Mouse (Mus musculus) liver, adult (tissue): ENCODE measurements at regions not wholly inside any gene's neighbourhood (a gene's known extent, or its start where the extent isn't known, plus 50 kb on each side); places are given as distances from the start of the nearest gene placed in this dataset.

Experiments used
- GATA4 ChIP-seq: IDR thresholded peaks from 2 replicates; pipeline ENCODE4 v1.6.1; 2014; ENCODE audit warnings: mild to moderate bottlenecking, low read length; ENCODE audit not compliant: insufficient replicate concordance

- no peak for TF ChIP-seq GATA4
These were observed 56.1 kb upstream of the Ces5a start for GRCm38 (mm10) chr8:93591608-93592301.

DNA sequence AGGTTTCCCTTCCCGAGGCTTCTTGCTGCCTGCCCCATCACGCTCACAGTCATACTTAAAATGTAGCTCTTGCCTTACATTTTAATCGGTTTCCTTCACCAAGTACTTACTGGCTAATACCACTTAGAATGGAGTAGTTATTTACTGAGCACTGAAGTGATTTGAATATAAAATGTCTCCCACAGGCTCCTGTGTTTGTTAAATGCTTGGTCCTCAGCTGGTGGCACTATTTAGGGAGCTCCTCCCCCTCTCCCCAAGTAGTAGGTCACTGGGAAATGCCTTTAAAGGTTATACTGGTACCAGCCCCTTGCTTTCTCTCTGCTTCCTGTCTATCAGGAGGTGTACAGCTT lies 56.6 kb upstream of the Ces5a start:
- TF ChIP-seq GATA4, result no peak

- TF ChIP-seq GATA4, result no peak
These were observed 63.0 kb upstream of the Ces5a start for GRCm38 (mm10) chr8:93598613-93599121.

DNA sequence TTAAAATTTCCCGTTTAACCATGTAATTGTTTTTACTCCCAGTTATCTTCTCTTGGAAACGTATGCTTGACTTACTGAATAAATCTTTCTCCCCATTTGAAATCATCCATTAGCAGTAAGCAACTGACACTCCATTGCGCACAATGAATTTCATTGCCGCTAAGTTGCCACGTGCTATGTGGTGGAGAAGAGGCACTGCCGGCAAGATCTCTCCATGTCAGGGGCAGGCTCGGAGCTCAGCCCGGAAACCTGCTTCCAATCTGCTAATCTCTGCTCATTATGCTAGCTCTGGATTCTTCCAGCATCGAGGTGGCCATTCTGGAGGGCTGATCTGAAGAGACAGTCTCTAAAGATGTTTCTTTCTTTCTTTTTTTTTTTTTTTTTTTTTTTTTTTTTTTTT lies 63.7 kb upstream of the Ces5a start:
- TF ChIP-seq GATA4, result no peak

GRCm38 (mm10) chr8:93599776-93600175 lies 64.1 kb upstream of the Ces5a start:
- no peak for TF ChIP-seq GATA4

GRCm38 (mm10) chr8:93626807-93627526 lies 91.3 kb upstream of the Ces5a start:
- TF ChIP-seq GATA4, result no peak

DNA sequence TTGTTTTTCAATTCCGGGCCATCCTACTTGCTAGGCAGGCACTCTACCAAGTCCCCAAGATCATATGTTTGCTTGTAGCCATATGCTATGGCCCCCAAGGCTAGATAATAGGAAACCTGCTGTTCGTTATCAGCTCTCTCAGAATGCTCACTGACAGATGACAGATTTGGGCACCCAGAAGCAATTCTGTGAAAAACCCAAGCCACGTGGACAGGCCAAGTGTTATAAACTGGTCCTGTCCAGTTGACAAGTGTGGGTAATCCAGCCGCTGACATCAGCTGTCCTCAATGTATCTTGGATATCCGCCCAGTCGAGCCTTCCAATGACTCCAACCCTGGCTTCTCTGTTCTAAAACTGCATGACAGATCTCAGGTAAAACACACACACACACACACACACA lies 92.0 kb upstream of the Ces5a start:
- no peak for TF ChIP-seq GATA4

GRCm38 (mm10) chr8:93632896-93633295 lies 97.3 kb upstream of the Ces5a start:
- TF ChIP-seq GATA4, result no peak

DNA sequence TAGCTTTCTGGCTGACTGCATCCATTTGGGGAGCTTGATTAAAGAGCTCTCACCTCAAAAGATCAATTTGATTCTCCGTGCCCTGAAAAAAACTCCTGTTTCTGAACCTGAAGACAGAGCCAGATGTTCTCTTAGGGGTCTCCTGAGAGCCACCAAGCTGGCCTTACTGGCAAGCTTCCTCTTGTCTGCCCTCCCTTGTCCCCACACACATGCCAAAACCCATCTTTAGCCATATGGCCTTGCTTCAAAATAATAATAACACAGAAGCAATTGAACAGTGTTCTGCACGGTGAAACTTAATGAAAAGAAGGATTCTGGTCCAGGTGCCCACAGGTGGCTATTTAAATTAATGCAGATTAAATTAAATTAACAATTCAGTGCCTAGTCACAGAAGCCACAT lies 107.1 kb upstream of the Ces5a start:
- TF ChIP-seq GATA4, result no peak

GRCm38 (mm10) chr8:93643471-93644215 lies 108.0 kb upstream of the Ces5a start:
- no peak for TF ChIP-seq GATA4

DNA sequence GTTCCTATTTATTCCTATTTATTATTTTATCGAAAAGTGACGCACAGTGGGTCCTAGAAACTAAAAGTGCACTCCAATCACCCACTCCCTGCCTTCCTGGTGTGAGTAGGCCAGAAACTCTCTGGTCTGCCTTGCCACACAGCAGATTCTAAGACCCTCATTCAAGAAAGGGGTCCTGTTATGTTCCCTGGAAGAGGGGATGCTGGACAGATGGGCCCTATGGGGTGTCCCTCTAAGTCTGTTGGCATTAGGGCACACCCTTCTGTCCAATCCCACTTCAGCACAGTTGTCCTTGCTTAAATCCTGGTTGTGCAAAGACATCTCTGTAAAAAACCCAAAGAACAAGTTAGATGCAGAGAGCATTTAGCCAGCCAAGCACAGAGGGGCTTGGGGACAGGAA lies 117.8 kb upstream of the Ces5a start:
- TF ChIP-seq GATA4, result no peak

DNA sequence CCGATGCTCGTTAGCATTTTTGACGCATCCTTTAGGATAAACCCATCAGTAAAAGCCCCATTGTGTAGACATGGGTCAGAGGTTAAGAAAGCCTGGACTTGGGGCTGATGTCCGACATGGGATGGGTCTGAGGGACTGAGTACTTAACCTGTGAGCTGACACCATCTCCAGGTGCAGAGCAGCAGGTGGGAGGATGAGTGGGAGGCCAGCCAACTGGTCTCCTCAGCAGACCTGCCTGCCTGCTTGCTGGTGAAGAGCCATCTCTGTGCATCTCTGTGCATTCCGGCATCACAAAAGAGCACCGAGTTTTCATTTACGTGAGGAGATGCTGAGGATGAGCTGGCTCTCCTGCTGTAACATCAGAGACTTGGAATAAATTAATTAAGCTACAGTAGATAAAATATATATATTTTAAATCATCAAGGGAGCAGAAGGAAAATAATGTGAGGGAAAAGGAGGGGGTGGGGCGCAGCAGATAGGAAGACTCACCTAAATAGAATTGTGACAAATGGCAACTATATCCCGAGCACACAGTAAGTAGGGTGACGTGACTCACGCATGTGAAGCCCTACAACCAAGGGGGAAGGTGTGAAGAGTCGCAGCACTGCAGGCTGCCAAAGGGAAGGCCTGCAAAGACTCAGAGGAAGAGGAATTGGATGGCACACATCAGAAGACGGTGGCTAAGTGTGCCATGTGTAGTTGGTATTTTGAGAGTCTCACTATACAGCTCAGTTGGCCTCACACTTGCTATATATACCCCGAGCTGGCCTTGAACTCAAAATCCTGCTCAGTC lies 118.5 kb upstream of the Ces5a start:
- no peak for TF ChIP-seq GATA4

DNA sequence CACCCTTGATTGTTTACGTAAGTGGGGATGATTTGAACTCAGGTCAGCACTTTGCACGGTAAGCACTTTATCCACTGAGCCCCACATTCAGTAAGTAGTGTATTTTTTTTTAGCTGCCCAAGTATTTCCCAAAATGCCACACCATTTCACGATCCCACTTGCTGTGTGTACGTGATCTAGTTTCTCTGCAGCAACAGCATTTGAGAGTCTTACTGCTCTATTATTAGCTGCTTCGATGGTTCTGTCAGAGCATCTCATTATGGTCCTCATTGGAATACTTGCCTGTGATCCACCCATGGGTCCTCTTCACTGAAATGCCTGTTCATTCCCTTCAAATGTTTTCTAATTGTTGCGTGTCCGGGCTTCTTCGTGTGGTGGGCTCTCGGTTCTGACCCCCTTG lies 120.1 kb upstream of the Ces5a start:
- no peak for TF ChIP-seq GATA4

DNA sequence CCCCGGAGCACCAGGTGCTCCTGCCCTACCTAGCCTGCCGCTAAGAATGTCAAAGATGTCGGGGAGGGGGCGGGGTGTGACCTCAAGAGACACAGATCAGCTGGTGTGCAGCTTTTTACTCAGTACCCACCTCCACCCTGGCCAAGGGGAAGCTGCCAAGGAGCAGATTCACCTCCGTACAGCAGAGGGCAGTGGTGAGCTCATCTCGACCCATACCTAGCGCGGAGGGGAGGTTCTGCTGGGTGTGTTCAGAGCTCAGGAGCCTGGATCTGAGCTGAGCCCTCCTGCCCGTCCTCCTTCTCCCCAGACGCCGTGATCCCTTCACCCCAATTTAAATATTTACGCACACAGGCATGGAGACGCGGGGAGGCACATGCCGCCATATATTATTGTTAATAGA lies 126.1 kb upstream of the Ces5a start:
- TF ChIP-seq GATA4, result no peak

DNA sequence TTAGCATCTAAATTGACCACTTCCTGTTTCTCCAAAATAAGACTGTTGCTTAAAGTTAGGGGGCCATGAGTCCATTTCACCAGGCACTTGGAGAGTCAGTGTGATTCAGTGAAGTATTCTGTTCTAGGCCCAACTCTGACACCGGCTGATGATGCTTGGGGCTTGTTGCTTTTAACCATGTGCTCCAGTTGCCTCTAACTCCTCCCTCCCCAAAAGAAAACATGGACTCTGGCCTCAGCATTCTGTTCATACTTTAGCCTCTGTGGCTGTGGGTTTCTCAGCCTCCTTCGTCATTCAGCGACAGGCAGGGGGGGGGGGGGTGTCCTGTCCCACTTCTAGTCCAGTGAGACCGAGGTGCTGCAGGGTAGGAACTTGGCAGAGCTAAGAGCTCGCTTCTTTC lies 126.6 kb upstream of the Ces5a start:
- TF ChIP-seq GATA4, result no peak

DNA sequence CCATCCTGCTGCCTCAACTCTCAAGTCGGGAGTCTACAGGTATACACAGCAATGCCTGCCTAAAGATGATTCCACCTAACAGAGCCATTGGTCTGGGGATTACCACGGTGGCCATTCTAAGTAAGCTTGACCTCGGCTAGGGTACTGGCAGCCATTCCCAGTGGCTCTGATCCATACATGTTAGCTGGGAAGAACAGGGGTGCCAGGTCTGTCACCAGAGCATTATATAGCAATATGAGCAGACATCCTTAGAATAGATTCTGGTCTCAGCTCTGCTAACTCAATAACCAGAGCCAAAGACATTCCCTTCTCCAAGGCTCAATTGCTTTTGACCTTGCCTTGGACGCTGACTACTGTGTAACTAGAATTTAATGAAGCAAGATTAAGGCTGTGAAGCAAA lies 128.2 kb upstream of the Ces5a start:
- TF ChIP-seq GATA4, result no peak

- 0 out of 2 replicates have a peak, but pooled peaks have one; percentile 5 for TF ChIP-seq GATA4
These were observed 132.7 kb upstream of the Ces5a start for GRCm38 (mm10) chr8:93668306-93668705.
